Mouse (Mus musculus): Measurements from ENCODE around the gene Ctbs. TPM values are rescaled to one million over a fixed set of nuclear protein-coding genes. Genes with fewer than 3 reads are reported as not detected.
A peak's percentile ranks its signal among the peaks of the same experiment; 100 is the strongest.

Ctbs gene
- total RNA-seq, 1 experiment = 10.4 TPM

DNA sequence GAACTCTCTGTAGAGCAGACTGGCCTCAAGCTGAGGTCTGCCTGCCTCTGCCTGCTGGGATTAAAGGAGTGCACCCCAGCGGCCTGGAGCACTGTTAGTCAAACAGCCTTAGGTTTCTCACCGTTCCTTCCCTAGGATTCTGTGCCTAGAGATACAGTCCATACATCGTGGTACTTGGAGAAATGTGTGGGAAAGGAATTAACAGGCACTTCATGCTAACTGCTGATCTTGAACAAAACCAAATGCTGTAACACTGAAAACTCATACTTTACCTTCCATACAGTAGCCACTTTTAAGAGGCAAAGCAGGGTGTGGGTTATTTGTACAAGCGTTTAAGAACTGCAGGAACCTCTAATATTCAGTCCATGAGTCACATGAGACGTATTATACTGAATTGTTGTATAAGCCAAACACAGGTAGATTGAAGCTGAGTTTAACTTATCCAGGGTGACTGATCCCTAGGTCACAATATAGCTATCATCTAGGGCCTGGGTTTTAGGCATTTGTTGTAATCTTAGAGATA lies 52.1 kb downstream of the Ctbs start:
- H3K4me3 ChIP-seq (ENCODE audit: insufficient read depth in 1 of 2, low read depth in 1 of 2, low read length in 2 of 2, poor library complexity in 1 of 2, severe bottlenecking in 1 of 2) = peak overlapping the region in 1 of 2 experiments; percentile 98; a peak in 1 of 4 replicates
- DNase-seq (ENCODE audit: low read depth, low spot score) = no peak
- TF ChIP-seq MAFK (IDR thresholded peaks at IDR 0.05; ENCODE audit: insufficient read depth, low read depth, low read length) (no peak), ZC3H11A (IDR thresholded peaks at IDR 0.05; ENCODE audit: borderline replicate concordance, low read depth, low read length) (no peak), ZNF384 (IDR thresholded peaks at IDR 0.05; ENCODE audit: low read depth, low read length) (no peak), CHD2 (IDR thresholded peaks at IDR 0.05; ENCODE audit: low read depth, low read length) (no peak)
- in situ Hi-C loops (cut with MboI; ENCODE audit: low sequenced_read_pairs in 2 of 2, unreplicated experiment in 2 of 2) = no loop called here
- peak overlapping the region; percentile 31; the same call in 1 of the 2 replicates for H3K9ac ChIP-seq (ENCODE audit: insufficient read depth, low read depth, low read length, poor library complexity, severe bottlenecking)
- no peaks in the 10 kb centered on the region for H3K9me3 ChIP-seq (ENCODE audit: control insufficient read depth, insufficient read depth, low read depth, low read length)
- no peak overlapping the region for H3K27ac ChIP-seq (ENCODE audit: insufficient read depth, low read depth, low read length, poor library complexity, severe bottlenecking)
- H3K36me3 ChIP-seq (ENCODE audit: control insufficient read depth, insufficient read depth, low read length, poor library complexity, severe bottlenecking) = peaks cover 9% of the 10 kb centered on the region
- H3K4me1 ChIP-seq (ENCODE audit: control insufficient read depth in 2 of 2, insufficient read depth in 2 of 2, low read length in 2 of 2, poor library complexity in 1 of 2) = peaks cover 0 to 4% of the 10 kb centered on the region in 2 experiments; a peak in 1 of 4 replicates

- Histone ChIP-seq H3K9me3 (ENCODE audit: control insufficient read depth, insufficient read depth, low read depth, low read length) (no peaks in the 10 kb centered on the region), H3K4me1 (ENCODE audit: control insufficient read depth in 2 of 2, insufficient read depth in 2 of 2, low read length in 2 of 2, poor library complexity in 1 of 2) (no peaks in the 10 kb centered on the region), H3K9ac (ENCODE audit: insufficient read depth, low read depth, low read length, poor library complexity, severe bottlenecking) (no peak overlapping the region), H3K4me3 (ENCODE audit: insufficient read depth in 1 of 2, low read depth in 1 of 2, low read length in 2 of 2, poor library complexity in 1 of 2, severe bottlenecking in 1 of 2) (no peak overlapping the region), H3K27ac (ENCODE audit: insufficient read depth, low read depth, low read length, poor library complexity, severe bottlenecking) (no peak overlapping the region), H3K36me3 (ENCODE audit: control insufficient read depth, insufficient read depth, low read length, poor library complexity, severe bottlenecking) (peaks cover 21% of the 10 kb centered on the region)
- no peak for DNase-seq (ENCODE audit: low read depth, low spot score)
- TF ChIP-seq CHD2 (IDR thresholded peaks at IDR 0.05; ENCODE audit: low read depth, low read length) (no peak), ZC3H11A (IDR thresholded peaks at IDR 0.05; ENCODE audit: borderline replicate concordance, low read depth, low read length) (no peak), ZNF384 (IDR thresholded peaks at IDR 0.05; ENCODE audit: low read depth, low read length) (no peak), HCFC1 (IDR thresholded peaks at IDR 0.05; ENCODE audit: borderline replicate concordance, insufficient read depth, low read length) (no peak), MAFK (IDR thresholded peaks at IDR 0.05; ENCODE audit: insufficient read depth, low read depth, low read length) (no peak)
- in situ Hi-C loops (cut with MboI; ENCODE audit: low sequenced_read_pairs in 2 of 2, unreplicated experiment in 2 of 2) = no loop called here
These were observed 57.1 kb downstream of the Ctbs start for GRCm38 (mm10) chr3:146506711-146507110.

Other genes starting within 250 kb of the Ctbs start
- gene Lpar3, start 228.8 kb upstream of the Ctbs start, total RNA-seq (2012; rRNA removed) = 0.63 and 0.89 TPM in 2 replicates
- 18.4 and 29.2 TPM in 2 replicates for gene Ssx2ip, start 45.2 kb upstream of the Ctbs start, total RNA-seq (2012; rRNA removed)
- gene Spata1, start 50.0 kb downstream of the Ctbs start, total RNA-seq (2012; rRNA removed) = 2.2 and 3.1 TPM in 2 replicates
- gene Gng5, start 50.0 kb downstream of the Ctbs start, total RNA-seq (2012; rRNA removed) = 142 and 234 TPM in 2 replicates
- gene Rpf1, start 71.6 kb downstream of the Ctbs start, total RNA-seq (2012; rRNA removed) = 50.2 and 64.9 TPM in 2 replicates
- gene Uox, start 120.6 kb downstream of the Ctbs start, total RNA-seq (2012; rRNA removed) = not detected in 2 replicates
- gene Dnase2b, start 165.8 kb downstream of the Ctbs start, total RNA-seq (2012; rRNA removed) = not detected in 2 replicates
- gene 4930503B20Rik, start 201.5 kb downstream of the Ctbs start, total RNA-seq (2012; rRNA removed) = not detected in 2 replicates
- 0.45 TPM in 1 of 2 replicates, not detected in the other for gene Samd13, start 235.8 kb downstream of the Ctbs start, total RNA-seq (2012; rRNA removed)

Measured in ES-E14 (cell line).